Mouse (Mus musculus): ENCODE measurements around the gene Irak2. TPM values are rescaled to one million over a fixed set of nuclear protein-coding genes. Genes with fewer than 3 reads are reported as not detected.
A peak's percentile ranks its signal among the peaks of the same experiment; 100 is the strongest.

Gene Irak2
- polyA plus RNA-seq, 1 experiment from 2014 or later: 3.0 TPM

GRCm38 (mm10) chr6:113614152-113614551 lies 24.1 kb upstream of the Irak2 start:
- peaks cover 4% of the 10 kb centered on the region; the same call in 1 of the 2 replicates for H3K9me3 ChIP-seq (replicated peaks)
- H3K27ac ChIP-seq (replicated peaks): no peak overlapping the region
- WGBS: 96% methylated on average over 7 of the region's 7 CpGs
- DNase-seq (ENCODE audit: low spot score): no peak
- H3K27me3 ChIP-seq (ENCODE audit: low read depth, poor library complexity, severe bottlenecking): no peaks in the 10 kb centered on the region
- peaks cover 94% of the 10 kb centered on the region for H3K36me3 ChIP-seq
- no peak overlapping the region for H3K4me3 ChIP-seq
- no peaks in the 10 kb centered on the region for H3K4me1 ChIP-seq

DNA sequence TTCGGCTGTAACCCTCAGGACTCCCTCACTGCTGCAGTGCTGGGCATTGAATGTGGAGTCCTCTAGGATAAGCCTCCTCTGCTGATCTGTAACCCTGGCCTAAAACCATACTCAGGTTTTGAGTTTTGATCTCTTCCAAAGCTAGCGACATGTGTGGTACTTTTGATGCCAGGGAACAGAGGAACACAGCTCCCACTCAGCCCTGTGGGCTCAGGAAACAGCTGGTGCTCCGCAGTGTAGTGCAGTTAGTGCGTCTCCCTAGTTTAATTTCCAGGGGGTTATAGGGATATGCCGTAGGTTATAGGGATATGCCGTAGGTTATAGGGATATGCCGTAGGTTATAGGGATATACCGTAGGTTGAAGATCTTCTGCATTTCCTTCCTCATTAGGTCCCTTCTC lies 23.3 kb upstream of the Irak2 start:
- no peak overlapping the region for H3K27ac ChIP-seq (replicated peaks)
- H3K9me3 ChIP-seq (replicated peaks): peaks cover 4% of the 10 kb centered on the region; the same call in 1 of the 2 replicates
- peaks cover 86% of the 10 kb centered on the region for H3K36me3 ChIP-seq
- DNase-seq (ENCODE audit: low spot score): no peak
- H3K27me3 ChIP-seq (ENCODE audit: low read depth, poor library complexity, severe bottlenecking): no peaks in the 10 kb centered on the region
- H3K4me1 ChIP-seq: no peaks in the 10 kb centered on the region
- no peak overlapping the region for H3K4me3 ChIP-seq
- 96% methylated on average over 8 of the region's 8 CpGs for WGBS

DNA sequence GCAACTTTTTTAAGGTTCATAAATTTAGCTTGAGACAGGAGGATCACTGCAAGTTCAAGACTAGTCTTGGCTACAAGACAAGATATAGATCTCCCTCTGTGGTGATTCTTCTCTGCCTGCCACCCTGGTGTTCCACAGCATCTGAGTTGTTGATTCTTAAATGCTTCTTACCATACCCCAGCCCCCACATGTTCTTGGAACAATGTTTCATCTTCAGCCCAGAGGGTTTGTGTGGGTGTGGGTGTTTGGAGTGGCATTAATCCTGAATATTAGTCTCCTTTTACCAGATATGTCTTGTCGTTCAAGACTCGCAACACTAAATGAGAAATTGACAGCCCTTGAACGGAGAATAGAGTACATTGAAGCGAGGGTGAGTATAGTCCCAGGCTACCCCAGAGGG lies 22.8 kb upstream of the Irak2 start:
- Histone ChIP-seq H3K4me1 (no peaks in the 10 kb centered on the region), H3K27me3 (ENCODE audit: low read depth, poor library complexity, severe bottlenecking) (no peaks in the 10 kb centered on the region), H3K36me3 (peaks cover 81% of the 10 kb centered on the region), H3K4me3 (no peak overlapping the region), H3K9me3 (replicated peaks) (peaks cover 4% of the 10 kb centered on the region; the same call in 1 of the 2 replicates), H3K27ac (replicated peaks) (no peak overlapping the region)
- DNase-seq (ENCODE audit: low spot score): no peak
- WGBS: 95% methylated on average over 4 of the region's 4 CpGs

DNA sequence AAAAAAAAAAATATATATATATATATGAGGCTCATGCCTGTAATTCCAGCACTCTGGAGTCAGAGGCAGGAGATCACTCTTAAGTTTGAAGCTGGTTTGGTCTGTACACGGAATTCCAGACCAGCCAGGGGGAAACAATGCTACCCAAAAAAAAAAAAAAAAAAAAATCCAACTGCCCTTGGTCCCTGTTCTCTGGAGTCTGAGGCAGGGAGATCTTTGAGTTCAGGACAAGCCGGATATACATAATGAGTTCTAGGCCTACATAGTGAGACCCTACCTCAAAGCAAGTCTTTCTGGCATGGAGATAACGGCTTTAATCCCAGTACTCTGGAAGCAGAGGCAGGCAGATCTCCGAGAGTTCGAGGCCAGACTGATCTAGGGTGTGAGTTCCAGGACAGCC lies 14.9 kb upstream of the Irak2 start:
- peak overlapping the region; percentile 68 for H3K4me3 ChIP-seq
- peaks cover 17% of the 10 kb centered on the region for H3K4me1 ChIP-seq
- WGBS: 73% methylated on average over 5 of the region's 5 CpGs
- H3K27ac ChIP-seq (replicated peaks): no peak overlapping the region
- no peaks in the 10 kb centered on the region for H3K27me3 ChIP-seq (ENCODE audit: low read depth, poor library complexity, severe bottlenecking)
- H3K36me3 ChIP-seq: peaks cover 30% of the 10 kb centered on the region
- DNase-seq (ENCODE audit: low spot score): no peak
- H3K9me3 ChIP-seq (replicated peaks): no peaks in the 10 kb centered on the region

GRCm38 (mm10) chr6:113623941-113624751 lies 14.1 kb upstream of the Irak2 start, which contains the start of gene Vhl:
Gene Vhl, plus strand, starts transcription at chr6:113623959.
- Histone ChIP-seq H3K4me1 (peaks cover 17% of the 10 kb centered on the region), H3K27me3 (ENCODE audit: low read depth, poor library complexity, severe bottlenecking) (no peaks in the 10 kb centered on the region), H3K36me3 (peaks cover 33% of the 10 kb centered on the region), H3K9me3 (replicated peaks) (no peaks in the 10 kb centered on the region), H3K27ac (replicated peaks) (peak within 1 kb of the TSS; percentile 94), H3K4me3 (peak within 1 kb of the TSS; percentile 68)
- peak; percentile 87 for DNase-seq (ENCODE audit: low spot score)
- WGBS: under 1% methylated on average over 73 of the region's 76 CpGs

- peak overlapping the region; percentile 68 for H3K4me3 ChIP-seq
- DNase-seq (ENCODE audit: low spot score): no peak
- peaks cover 17% of the 10 kb centered on the region for H3K4me1 ChIP-seq
- no peaks in the 10 kb centered on the region for H3K27me3 ChIP-seq (ENCODE audit: low read depth, poor library complexity, severe bottlenecking)
- peak overlapping the region; percentile 94; the same call in 1 of the 2 replicates for H3K27ac ChIP-seq (replicated peaks)
- H3K9me3 ChIP-seq (replicated peaks): no peaks in the 10 kb centered on the region
- peaks cover 43% of the 10 kb centered on the region for H3K36me3 ChIP-seq
- WGBS: 66% methylated on average over 5 of the region's 5 CpGs
Measured at GRCm38 (mm10) chr6:113624989-113625770, 13.1 kb upstream of the Irak2 start.

GRCm38 (mm10) chr6:113630322-113630721 lies 7.9 kb upstream of the Irak2 start:
- no peak overlapping the region for H3K4me3 ChIP-seq
- WGBS: 87% methylated on average over 5 of the region's 5 CpGs
- no peak for DNase-seq (ENCODE audit: low spot score)
- H3K27me3 ChIP-seq (ENCODE audit: low read depth, poor library complexity, severe bottlenecking): no peaks in the 10 kb centered on the region
- H3K36me3 ChIP-seq: peaks cover 83% of the 10 kb centered on the region
- H3K4me1 ChIP-seq: peaks cover 7% of the 10 kb centered on the region
- H3K27ac ChIP-seq (replicated peaks): no peak overlapping the region
- no peaks in the 10 kb centered on the region for H3K9me3 ChIP-seq (replicated peaks)

DNA sequence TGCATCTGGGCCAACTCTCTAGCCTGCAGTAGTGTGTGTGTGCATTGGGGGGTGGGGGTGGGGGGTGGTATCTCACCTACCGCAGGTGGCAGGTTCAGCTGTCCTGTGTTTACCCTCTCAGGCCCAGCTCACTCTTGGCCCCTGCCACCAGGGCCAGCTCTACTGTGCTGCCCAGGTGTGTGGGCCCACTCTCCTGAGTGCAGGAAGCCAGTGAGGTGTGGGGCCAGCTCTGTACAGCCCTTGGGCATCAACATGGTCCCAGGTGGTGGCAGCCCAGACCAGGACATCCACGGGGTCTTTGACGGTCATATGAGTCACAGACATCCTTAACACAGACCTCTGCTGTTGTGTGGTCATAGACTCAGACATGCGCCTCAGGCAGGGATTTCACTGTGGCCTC lies 5.4 kb upstream of the Irak2 start:
- no peaks in the 10 kb centered on the region for H3K4me1 ChIP-seq
- H3K27ac ChIP-seq (replicated peaks): no peak overlapping the region
- H3K27me3 ChIP-seq (ENCODE audit: low read depth, poor library complexity, severe bottlenecking): no peaks in the 10 kb centered on the region
- H3K4me3 ChIP-seq: no peak overlapping the region
- H3K36me3 ChIP-seq: peaks cover 61% of the 10 kb centered on the region
- no peaks in the 10 kb centered on the region for H3K9me3 ChIP-seq (replicated peaks)
- 91% methylated on average over 4 of the region's 4 CpGs for WGBS
- DNase-seq (ENCODE audit: low spot score): no peak

DNA sequence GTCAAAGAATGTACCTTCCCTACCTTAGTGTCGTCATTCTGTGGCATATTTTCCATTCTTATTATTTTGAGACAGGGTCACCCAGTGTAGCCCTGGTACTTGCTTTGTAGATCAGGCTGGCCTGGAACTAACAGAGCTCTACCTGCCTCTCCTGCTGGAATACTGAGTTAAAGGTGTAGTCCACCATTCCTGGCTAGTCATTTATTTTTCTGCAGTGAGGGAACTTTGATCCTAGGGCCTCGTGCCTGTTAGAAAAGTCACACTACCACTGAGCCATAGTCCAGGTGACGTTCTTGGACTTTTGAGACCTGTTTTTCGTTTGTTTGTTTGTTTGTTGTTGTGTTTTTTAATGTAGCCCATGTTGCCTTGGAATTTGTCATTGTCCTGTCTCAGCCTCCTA lies 934 bp downstream of the Irak2 start:
- H3K9me3 ChIP-seq (replicated peaks): no peaks in the 10 kb centered on the region
- peaks cover 11% of the 10 kb centered on the region for H3K4me1 ChIP-seq
- 90% methylated on average over 4 of the region's 4 CpGs for WGBS
- H3K4me3 ChIP-seq: no peak overlapping the region
- no peak overlapping the region for H3K27ac ChIP-seq (replicated peaks)
- DNase-seq (ENCODE audit: low spot score): no peak
- no peaks in the 10 kb centered on the region for H3K27me3 ChIP-seq (ENCODE audit: low read depth, poor library complexity, severe bottlenecking)
- peaks cover under 1% of the 10 kb centered on the region for H3K36me3 ChIP-seq

DNA sequence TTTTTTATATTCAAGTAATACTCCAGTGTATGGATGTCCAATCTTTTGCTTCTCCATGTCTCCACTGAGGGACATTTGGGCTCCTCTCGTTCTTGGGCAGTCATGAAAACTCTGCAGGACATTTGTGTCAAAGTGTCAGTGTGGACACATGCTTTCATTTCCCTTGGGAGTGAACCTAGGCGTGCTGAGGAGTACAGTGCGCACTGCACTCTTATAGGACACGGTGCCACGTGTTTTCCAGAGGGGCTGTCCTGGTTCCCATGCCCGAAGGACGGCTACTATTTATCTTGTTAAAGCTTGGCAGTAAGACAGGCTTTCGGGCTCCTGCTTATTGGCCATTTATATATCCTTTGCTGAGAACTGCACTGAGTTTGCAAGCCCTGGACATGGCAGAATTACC lies 4.3 kb downstream of the Irak2 start:
- 90% methylated on average over 8 of the region's 8 CpGs for WGBS

GRCm38 (mm10) chr6:113643021-113643420 lies 4.8 kb downstream of the Irak2 start:
- Histone ChIP-seq H3K27ac (replicated peaks) (no peak overlapping the region), H3K36me3 (no peaks in the 10 kb centered on the region), H3K27me3 (ENCODE audit: low read depth, poor library complexity, severe bottlenecking) (no peaks in the 10 kb centered on the region), H3K9me3 (replicated peaks) (no peaks in the 10 kb centered on the region), H3K4me3 (no peak overlapping the region), H3K4me1 (peaks cover 11% of the 10 kb centered on the region)
- 87% methylated on average over 4 of the region's 4 CpGs for WGBS
- DNase-seq (ENCODE audit: low spot score): no peak

More for the DNA sequence above, 4.3 kb downstream of the Irak2 start:
- Histone ChIP-seq H3K36me3 (no peaks in the 10 kb centered on the region), H3K9me3 (replicated peaks) (no peaks in the 10 kb centered on the region), H3K27ac (replicated peaks) (no peak overlapping the region), H3K4me1 (peaks cover 11% of the 10 kb centered on the region), H3K4me3 (no peak overlapping the region), H3K27me3 (ENCODE audit: low read depth, poor library complexity, severe bottlenecking) (no peaks in the 10 kb centered on the region)
- DNase-seq (ENCODE audit: low spot score): no peak

- H3K27me3 ChIP-seq (ENCODE audit: low read depth, poor library complexity, severe bottlenecking): no peaks in the 10 kb centered on the region
- H3K4me1 ChIP-seq: peaks cover 7% of the 10 kb centered on the region; the same call in 1 of the 2 replicates
- no peak overlapping the region for H3K27ac ChIP-seq (replicated peaks)
- no peaks in the 10 kb centered on the region for H3K36me3 ChIP-seq
- no peak for DNase-seq (ENCODE audit: low spot score)
- H3K9me3 ChIP-seq (replicated peaks): no peaks in the 10 kb centered on the region
- 99% methylated on average over 2 of the region's 2 CpGs for WGBS
- no peak overlapping the region for H3K4me3 ChIP-seq
Measured at GRCm38 (mm10) chr6:113643967-113644366, 5.7 kb downstream of the Irak2 start.

- Histone ChIP-seq H3K27ac (replicated peaks) (no peak overlapping the region), H3K4me1 (peaks cover 8% of the 10 kb centered on the region; the same call in 1 of the 2 replicates), H3K4me3 (no peak overlapping the region), H3K27me3 (ENCODE audit: low read depth, poor library complexity, severe bottlenecking) (no peaks in the 10 kb centered on the region), H3K36me3 (no peaks in the 10 kb centered on the region), H3K9me3 (replicated peaks) (no peaks in the 10 kb centered on the region)
- WGBS: 86% methylated on average over 8 of the region's 8 CpGs
- no peak for DNase-seq (ENCODE audit: low spot score)
Measured at GRCm38 (mm10) chr6:113644808-113645207, 6.5 kb downstream of the Irak2 start.

Data from midbrain, embryonic 10.5 days (tissue).